Comparison of ENCODE assay signal across 25 mouse cellular contexts in genomic region chr1:65137560-65137959, GRCm38 (mm10). TPM values are rescaled to one million over a fixed set of nuclear protein-coding genes. Genes with fewer than 3 reads are reported as not detected.
"Had no signal": no experiment of that assay in that cellular context is flagged by ENCODE, and none has a peak within 500 bp of the region (broad histone marks: within the 10 kb centered on the region; RNA-seq: fewer than 3 reads in every experiment).

No protein-coding gene starts in this region.

- DNase-seq: retina, postnatal 1 day; right cerebral cortex, adult 18-20 months; right cerebral cortex, postnatal 14 days; right cerebral cortex, postnatal 25 days; right cerebral cortex, postnatal 4 days; spleen, adult 18-20 months; thymus, adult 18-20 months; thymus, adult 2 months; thymus, postnatal 14 days; thymus, postnatal 25 days; thymus, postnatal 36 days; thymus, postnatal 4 days had no signal

- H3K27me3 ChIP-seq: neural tube, embryonic 13.5 days; neural tube, embryonic 15.5 days; stomach, embryonic 15.5 days had no signal

RNA-seq across cellular contexts. Expression of gene D630023F18Rik, which starts 14.5 kb away (rescaled TPM):
- total RNA-seq: neutrophil, adult 5-6 weeks had no signal
- polyA plus RNA-seq: small intestine, adult 2 months; spleen, adult 2 months; testis, adult 2 months had no signal

RNA-seq across cellular contexts. Expression of gene Gm28845, which starts 18.2 kb away (rescaled TPM):
- total RNA-seq: neutrophil, adult 5-6 weeks had no signal
- polyA plus RNA-seq: neural tube, embryonic 13.5 days; neural tube, embryonic 14.5 days; neural tube, embryonic 15.5 days; small intestine, adult 2 months; spleen, adult 2 months; stomach, embryonic 14.5 days; stomach, embryonic 15.5 days; stomach, embryonic 16.5 days; stomach, postnatal 0 days; testis, adult 2 months; thymus, adult 2 months; thymus, postnatal 0 days; urinary bladder, adult 2 months had no signal

RNA-seq across cellular contexts. Expression of gene Cryga, which starts 34.4 kb away (rescaled TPM):
- total RNA-seq: neutrophil, adult 5-6 weeks had no signal
- polyA plus RNA-seq: neural tube, embryonic 13.5 days; neural tube, embryonic 14.5 days; small intestine, adult 2 months; spleen, adult 2 months; stomach, embryonic 14.5 days; stomach, embryonic 15.5 days; stomach, embryonic 16.5 days; stomach, postnatal 0 days; testis, adult 2 months; thymus, postnatal 0 days; urinary bladder, adult 2 months had no signal
